Mouse (Mus musculus) thymus, postnatal 0 days (tissue): ENCODE results near the gene Olfr1153. TPM values are rescaled to one million over a fixed set of nuclear protein-coding genes. Genes with fewer than 3 reads are reported as not detected.

Source experiments
- DNase-seq: peaks from one replicate; pipeline ENCODE4 v3.0.0-alpha.2; 2015; ENCODE audit warnings: low spot score
- polyA plus RNA-seq: library from polyadenylated mRNA; unstranded; fragments of >200 nt; fragmentation: Nextera tagmentation; extraction: Ambion mirVana; gene quantifications from 2 replicates; pipeline ENCODE4 v1.2.1, GENCODE M21; 2015

Olfr1153 gene
- not detected in 2 replicates for polyA plus RNA-seq

DNA sequence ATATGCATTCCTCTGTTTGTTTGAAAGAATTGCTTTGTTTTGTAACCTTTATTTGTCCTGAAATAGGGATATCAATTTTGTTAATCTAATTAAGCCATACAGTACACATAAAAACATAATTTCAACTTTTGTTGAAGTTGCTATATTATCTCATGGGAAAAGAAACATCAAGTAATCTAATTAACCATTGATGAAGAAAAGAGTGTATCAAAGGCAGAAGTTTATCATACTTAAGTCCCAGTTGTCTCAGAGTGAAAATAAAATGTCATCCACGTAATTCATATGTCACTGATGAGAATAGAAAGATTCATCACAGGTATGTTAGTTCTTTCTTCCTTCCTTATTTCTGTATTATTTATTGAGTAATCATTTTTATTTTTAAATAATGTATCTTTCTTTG, at the start of gene Olfr1153:
TSS of gene Olfr1153 (plus strand) at position 301 of the 400 bp plus-strand sequence.
- no peak for DNase-seq

DNA sequence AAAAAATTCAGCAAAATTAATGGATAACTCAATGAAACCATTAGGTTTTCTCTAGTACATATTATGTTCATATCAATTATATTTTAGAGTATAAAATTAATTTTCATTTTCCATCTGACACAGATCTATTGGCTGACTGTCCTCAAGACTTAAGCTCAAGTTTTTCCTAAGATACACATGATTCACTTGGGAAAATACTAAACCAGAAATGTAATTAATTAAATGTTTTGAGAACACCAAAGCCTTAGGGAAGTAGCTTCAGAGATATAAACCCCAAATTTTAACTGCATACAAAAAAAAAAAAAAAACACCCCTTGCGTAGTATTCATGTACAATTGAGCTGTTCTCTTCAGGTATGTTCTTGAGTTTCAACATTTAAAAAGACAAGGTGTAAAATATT, 39.2 kb upstream of the Olfr1153 start, which contains the start of gene Olfr1151:
TSS of gene Olfr1151 (plus strand) at position 301 of the 400 bp plus-strand sequence.
- no peak for DNase-seq

DNA sequence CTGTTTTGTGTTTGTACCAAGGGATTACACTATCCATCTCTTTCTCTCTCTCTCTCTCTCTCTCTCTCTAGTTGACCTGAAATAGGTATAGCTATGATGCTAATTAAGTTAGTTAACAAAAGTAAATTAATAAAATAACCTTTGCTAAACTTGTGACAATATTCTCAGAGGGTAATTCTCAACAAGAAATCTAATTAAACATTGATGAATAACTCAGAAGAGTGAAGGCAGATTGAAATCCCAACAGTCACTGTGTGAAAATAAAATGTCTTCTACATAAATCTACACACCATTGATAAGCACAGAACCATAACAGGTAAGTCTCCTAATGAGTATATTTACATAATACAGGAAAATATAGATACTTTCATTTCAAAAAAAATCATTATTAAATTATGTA, 28.6 kb upstream of the Olfr1153 start, which contains the start of gene Olfr1152:
TSS of gene Olfr1152 (plus strand) at position 301 of the 400 bp plus-strand sequence.
- DNase-seq, result no peak

DNA sequence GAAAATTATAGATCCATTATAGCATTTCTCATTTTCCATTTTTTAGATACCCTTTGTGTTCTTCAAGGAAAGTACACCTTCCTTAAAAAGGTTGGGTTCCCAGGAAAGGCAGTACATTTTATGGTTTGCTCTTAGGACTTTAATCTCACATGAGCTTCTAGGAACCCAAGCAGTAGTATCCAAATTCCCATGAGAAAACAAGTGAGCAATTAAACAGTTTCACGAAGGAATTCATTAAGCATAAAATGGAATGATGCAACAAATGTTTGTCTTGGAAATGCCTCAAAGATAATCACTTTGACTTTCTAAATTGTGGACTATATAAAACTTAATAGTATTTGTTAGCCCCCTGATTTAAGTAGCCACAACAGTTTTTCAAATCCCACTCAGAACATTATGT, 10.3 kb downstream of the Olfr1153 start, which contains the start of gene Olfr1154:
TSS of gene Olfr1154 (minus strand) at position 101 of the 400 bp plus-strand sequence.
- no peak for DNase-seq

DNA sequence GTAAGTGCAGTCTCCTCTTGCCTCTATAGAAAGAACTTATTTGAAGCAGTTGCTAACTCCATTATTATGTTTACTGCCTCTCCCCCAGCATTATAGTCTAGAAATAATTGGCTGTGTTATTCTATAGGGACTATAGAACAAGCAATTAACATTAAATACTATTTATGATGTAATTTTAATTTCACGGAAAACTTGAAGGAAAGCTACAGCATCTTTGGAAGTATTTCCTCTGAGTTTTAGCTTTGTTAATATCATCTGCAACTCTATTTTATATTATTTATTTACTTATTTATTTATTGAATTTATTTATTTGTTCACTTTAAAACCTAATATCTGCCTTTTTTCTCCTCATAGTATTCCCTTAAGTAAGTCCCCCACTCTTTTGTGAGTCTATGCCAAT, 50.3 kb downstream of the Olfr1153 start, which contains the start of gene Olfr1155:
TSS of gene Olfr1155 (minus strand) at position 101 of the 400 bp plus-strand sequence.
- no peak for DNase-seq

Other genes starting within 250 kb of the Olfr1153 start
- gene Olfr1133, start 247.6 kb upstream of the Olfr1153 start, polyA plus RNA-seq, result not detected in 2 replicates
- gene Olfr1134, start 236.5 kb upstream of the Olfr1153 start, polyA plus RNA-seq, result not detected in 2 replicates
- gene Olfr1135, start 221.3 kb upstream of the Olfr1153 start, polyA plus RNA-seq, result not detected in 2 replicates
- gene Olfr1136, start 201.0 kb upstream of the Olfr1153 start, polyA plus RNA-seq, result 0.17 and 0.19 TPM in 2 replicates
- gene Olfr1137, start 181.8 kb upstream of the Olfr1153 start, polyA plus RNA-seq, result not detected in 2 replicates
- not detected in 2 replicates for gene Olfr1138, start 155.0 kb upstream of the Olfr1153 start, polyA plus RNA-seq
- not detected in 2 replicates for gene Olfr1140, start 151.2 kb upstream of the Olfr1153 start, polyA plus RNA-seq
- not detected in 2 replicates for gene Olfr1141, start 141.0 kb upstream of the Olfr1153 start, polyA plus RNA-seq
- not detected in 2 replicates for gene Olfr152, start 115.5 kb upstream of the Olfr1153 start, polyA plus RNA-seq
- gene Olfr1143, start 94.4 kb upstream of the Olfr1153 start, polyA plus RNA-seq, result not detected in 2 replicates
- not detected in 2 replicates for gene Olfr1145, start 85.1 kb upstream of the Olfr1153 start, polyA plus RNA-seq
- gene Olfr1148, start 64.4 kb upstream of the Olfr1153 start, polyA plus RNA-seq, result not detected in 2 replicates
- gene Olfr1150-ps1, start 51.0 kb upstream of the Olfr1153 start, polyA plus RNA-seq, result not detected in 2 replicates
- gene Olfr1151, start 39.1 kb upstream of the Olfr1153 start, polyA plus RNA-seq, result not detected in 2 replicates
- gene Olfr1152, start 28.5 kb upstream of the Olfr1153 start, polyA plus RNA-seq, result not detected in 2 replicates
- gene Olfr1154, start 10.2 kb downstream of the Olfr1153 start, polyA plus RNA-seq, result not detected in 2 replicates
- not detected in 2 replicates for gene Olfr1155, start 50.2 kb downstream of the Olfr1153 start, polyA plus RNA-seq
- not detected in 2 replicates for gene Olfr1156, start 58.1 kb downstream of the Olfr1153 start, polyA plus RNA-seq
- gene Olfr1157, start 73.3 kb downstream of the Olfr1153 start, polyA plus RNA-seq, result not detected in 2 replicates
- gene Olfr74, start 79.7 kb downstream of the Olfr1153 start, polyA plus RNA-seq, result not detected in 2 replicates
- gene Olfr1158, start 95.2 kb downstream of the Olfr1153 start, polyA plus RNA-seq, result not detected in 2 replicates
- not detected in 2 replicates for gene Olfr1160, start 113.3 kb downstream of the Olfr1153 start, polyA plus RNA-seq
- not detected in 2 replicates for gene Olfr1161, start 127.8 kb downstream of the Olfr1153 start, polyA plus RNA-seq
- not detected in 2 replicates for gene Olfr73, start 142.7 kb downstream of the Olfr1153 start, polyA plus RNA-seq
- gene Olfr1162, start 156.2 kb downstream of the Olfr1153 start, polyA plus RNA-seq, result not detected in 2 replicates
- not detected in 2 replicates for gene Olfr1163, start 176.9 kb downstream of the Olfr1153 start, polyA plus RNA-seq
- not detected in 2 replicates for gene Olfr1164, start 199.0 kb downstream of the Olfr1153 start, polyA plus RNA-seq
- gene Olfr1166, start 233.3 kb downstream of the Olfr1153 start, polyA plus RNA-seq, result not detected in 2 replicates